Mouse (Mus musculus): ENCODE results near the gene Mrpl54. TPM values are rescaled to one million over a fixed set of nuclear protein-coding genes. Genes with fewer than 3 reads are reported as not detected.

The Mrpl54 gene
- polyA plus RNA-seq, 1 experiment from 2014 or later: 121 TPM

DNA sequence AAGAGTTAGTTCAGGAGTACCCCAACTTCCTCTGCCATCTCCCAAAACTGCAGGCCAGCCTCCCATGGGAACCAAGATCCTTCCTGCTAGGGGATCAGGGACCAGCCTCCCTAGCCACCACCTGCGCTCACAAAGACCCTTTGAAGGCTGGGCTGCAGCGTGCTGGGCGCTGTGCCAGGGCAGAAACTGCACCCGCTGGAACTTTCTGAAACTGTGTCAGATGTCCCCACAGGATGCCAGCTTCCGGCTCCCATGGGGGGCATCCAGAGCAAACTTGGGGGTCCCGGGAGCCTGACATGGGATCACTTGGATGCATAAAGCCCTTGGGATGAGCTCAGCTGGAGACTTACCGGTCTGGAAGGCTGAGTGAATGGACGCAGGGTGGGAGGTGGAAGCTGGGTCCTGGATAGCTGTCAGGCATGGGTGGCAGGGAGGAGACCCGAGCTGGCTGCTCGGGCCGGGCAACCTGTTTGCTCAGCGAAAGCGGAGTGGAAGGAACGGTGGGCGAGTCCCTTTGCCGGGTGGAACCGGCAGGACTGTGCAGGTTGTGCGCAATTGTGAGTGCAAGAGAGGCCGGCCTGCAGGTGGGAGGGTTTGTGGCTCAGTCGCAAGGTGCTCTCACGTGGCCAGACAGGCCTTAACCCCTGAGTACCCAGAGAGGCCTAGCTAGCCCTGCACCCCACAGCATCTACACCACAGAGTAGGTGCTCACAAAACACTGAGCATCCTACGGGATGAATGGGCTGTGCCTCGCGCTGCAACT, 24.1 kb upstream of the Mrpl54 start:
- no peak overlapping the region for H3K4me3 ChIP-seq (replicated peaks; ENCODE audit: low read depth, low read length)

DNA sequence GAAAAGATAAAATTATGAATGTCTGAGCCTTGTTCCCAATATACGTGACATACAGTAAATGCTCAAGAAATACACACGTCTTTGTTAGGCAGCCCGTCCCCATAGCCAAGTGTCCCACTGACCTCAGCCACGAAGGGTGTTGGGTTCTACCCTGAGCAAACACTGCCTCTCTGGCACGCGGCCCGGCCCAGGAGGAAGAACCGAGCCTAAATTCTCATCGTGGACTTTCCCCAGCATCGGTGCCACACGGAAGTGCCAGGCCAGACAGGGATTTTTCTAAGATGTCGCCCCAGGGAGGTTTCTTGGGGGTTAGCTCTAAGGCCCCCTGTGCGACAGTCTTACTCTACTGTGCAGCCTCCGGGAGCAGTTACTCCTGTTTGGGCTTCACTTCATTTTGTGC, 23.1 kb upstream of the Mrpl54 start:
- no peak overlapping the region for H3K9ac ChIP-seq (replicated peaks; ENCODE audit: low read length)

More for the DNA sequence above, 24.1 kb upstream of the Mrpl54 start:
- Histone ChIP-seq H3K27me3 (ENCODE audit: control insufficient read depth, insufficient read depth, low read length) (peaks cover 22% of the 10 kb centered on the region), H3K4me2 (ENCODE audit: low read length) (0 out of 2 replicates have a peak overlapping the region, but pooled peaks have one; percentile 6), H3K9me3 (ENCODE audit: control insufficient read depth, low read length) (no peaks in the 10 kb centered on the region), H3K9ac (replicated peaks; ENCODE audit: low read length) (no peak overlapping the region), H3K4me1 (ENCODE audit: control insufficient read depth, insufficient read depth, low read length) (peaks cover 29% of the 10 kb centered on the region), H3K27ac (replicated peaks; ENCODE audit: low read depth, low read length) (no peak overlapping the region), H3K36me3 (ENCODE audit: control insufficient read depth, insufficient read depth, low read length) (no peaks in the 10 kb centered on the region)
- ATAC-seq (ENCODE audit: low FRiP score, low TSS enrichment) (no peak), DNase-seq (peak; percentile 33)
- 11% methylated on average over 24 of the region's 24 CpGs for WGBS

DNA sequence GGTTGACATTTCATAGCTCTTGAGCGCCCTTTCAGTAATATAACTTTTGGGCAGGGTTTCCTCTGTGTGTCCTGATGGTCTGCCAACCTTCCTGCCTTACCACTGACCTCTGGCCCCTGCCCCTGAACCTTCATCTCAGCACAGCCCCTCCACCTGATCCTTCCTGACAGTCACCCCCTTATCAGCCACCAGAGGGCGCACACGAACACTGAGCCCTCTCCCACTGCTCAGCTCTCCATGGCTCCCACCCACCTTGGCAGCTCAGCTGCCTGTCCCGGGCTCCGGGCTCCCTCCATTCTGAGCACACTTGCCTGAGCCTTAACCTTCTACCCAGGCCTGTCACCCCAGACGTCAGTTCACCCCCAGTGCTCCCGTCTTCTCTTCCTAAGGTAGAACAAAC, 22.5 kb upstream of the Mrpl54 start:
- H3K4me1 ChIP-seq (ENCODE audit: control insufficient read depth, insufficient read depth, low read length): peaks cover 18% of the 10 kb centered on the region
- WGBS: 3% methylated on average over 7 of the region's 7 CpGs
- H3K27ac ChIP-seq (replicated peaks; ENCODE audit: low read depth, low read length): no peak overlapping the region
- H3K9me3 ChIP-seq (ENCODE audit: control insufficient read depth, low read length): no peaks in the 10 kb centered on the region
- peaks cover 31% of the 10 kb centered on the region for H3K27me3 ChIP-seq (ENCODE audit: control insufficient read depth, insufficient read depth, low read length)
- H3K9ac ChIP-seq (replicated peaks; ENCODE audit: low read length): no peak overlapping the region
- H3K4me2 ChIP-seq (ENCODE audit: low read length): no peak overlapping the region
- DNase-seq: peak; percentile 85
- no peak overlapping the region for H3K4me3 ChIP-seq (replicated peaks; ENCODE audit: low read depth, low read length)
- ATAC-seq (ENCODE audit: low FRiP score, low TSS enrichment): no peak
- no peaks in the 10 kb centered on the region for H3K36me3 ChIP-seq (ENCODE audit: control insufficient read depth, insufficient read depth, low read length)

More for the DNA sequence above, 23.1 kb upstream of the Mrpl54 start:
- Histone ChIP-seq H3K27me3 (ENCODE audit: control insufficient read depth, insufficient read depth, low read length) (peaks cover 29% of the 10 kb centered on the region), H3K4me2 (ENCODE audit: low read length) (no peak overlapping the region), H3K9me3 (ENCODE audit: control insufficient read depth, low read length) (no peaks in the 10 kb centered on the region), H3K36me3 (ENCODE audit: control insufficient read depth, insufficient read depth, low read length) (no peaks in the 10 kb centered on the region), H3K4me3 (replicated peaks; ENCODE audit: low read depth, low read length) (no peak overlapping the region), H3K27ac (replicated peaks; ENCODE audit: low read depth, low read length) (no peak overlapping the region), H3K4me1 (ENCODE audit: control insufficient read depth, insufficient read depth, low read length) (peaks cover 23% of the 10 kb centered on the region)
- no peak for ATAC-seq (ENCODE audit: low FRiP score, low TSS enrichment)
- 65% methylated on average over 14 of the region's 14 CpGs for WGBS
- DNase-seq: no peak

DNA sequence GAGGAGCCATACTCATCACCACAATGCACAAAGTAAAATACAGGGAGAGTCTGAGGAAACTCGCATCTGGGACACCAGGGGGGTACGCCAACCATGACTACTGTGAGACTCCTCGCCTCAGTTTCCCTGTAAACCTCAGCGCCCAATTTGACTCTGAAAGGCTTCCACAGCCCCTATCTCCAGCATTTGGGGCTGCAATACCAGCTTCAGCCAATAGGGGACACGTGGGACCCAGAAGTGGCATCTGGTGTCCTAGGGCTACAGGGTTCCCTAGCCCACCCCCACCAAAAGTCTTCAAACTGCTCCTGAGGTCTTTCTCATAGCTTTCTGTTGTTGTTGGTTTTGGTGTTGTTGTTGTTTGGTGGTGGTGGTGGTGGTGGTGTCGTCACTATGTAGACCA, 21.9 kb upstream of the Mrpl54 start:
- no peaks in the 10 kb centered on the region for H3K9me3 ChIP-seq (ENCODE audit: control insufficient read depth, low read length)
- no peak overlapping the region for H3K4me2 ChIP-seq (ENCODE audit: low read length)
- ATAC-seq (ENCODE audit: low FRiP score, low TSS enrichment): no peak
- no peak overlapping the region for H3K27ac ChIP-seq (replicated peaks; ENCODE audit: low read depth, low read length)
- no peaks in the 10 kb centered on the region for H3K36me3 ChIP-seq (ENCODE audit: control insufficient read depth, insufficient read depth, low read length)
- DNase-seq: peak; percentile 46
- H3K4me1 ChIP-seq (ENCODE audit: control insufficient read depth, insufficient read depth, low read length): 0 out of 2 replicates have a peak, but pooled peaks cover 12% of the 10 kb centered on the region
- 34% methylated on average over 6 of the region's 6 CpGs for WGBS
- no peak overlapping the region for H3K4me3 ChIP-seq (replicated peaks; ENCODE audit: low read depth, low read length)
- H3K9ac ChIP-seq (replicated peaks; ENCODE audit: low read length): no peak overlapping the region
- peaks cover 31% of the 10 kb centered on the region for H3K27me3 ChIP-seq (ENCODE audit: control insufficient read depth, insufficient read depth, low read length)

DNA sequence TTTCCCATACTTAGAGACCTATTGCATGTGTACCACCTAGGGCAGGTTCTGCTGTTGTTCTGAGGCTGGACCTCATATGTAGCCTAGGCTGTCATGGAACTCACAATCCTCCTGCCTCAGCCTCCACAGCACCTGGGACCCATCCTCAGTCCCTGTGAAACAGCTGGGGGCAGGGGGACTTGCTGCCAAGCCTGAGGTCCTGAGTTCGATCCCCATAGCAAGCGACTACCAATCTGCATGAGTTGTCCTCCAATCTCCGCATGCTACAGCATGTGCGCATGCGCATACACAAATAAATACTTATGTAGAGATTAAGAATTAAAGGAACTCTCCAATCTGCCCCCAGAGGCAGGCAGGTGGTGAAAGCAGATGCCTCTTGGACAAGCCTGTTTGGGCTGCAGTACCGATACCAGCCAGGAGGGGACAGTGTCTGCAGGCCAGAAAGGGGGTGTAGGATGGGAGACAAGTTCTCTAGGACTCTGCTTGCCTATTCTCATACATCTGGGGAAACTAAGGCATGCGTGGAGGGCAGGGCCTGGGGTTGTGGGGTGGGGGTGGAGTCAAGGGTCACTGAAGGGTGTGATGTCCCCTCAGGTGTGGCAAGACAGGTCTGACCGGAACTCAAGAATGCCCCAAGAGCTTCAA, 20.9 kb upstream of the Mrpl54 start:
- Histone ChIP-seq H3K4me2 (ENCODE audit: low read length) (no peak overlapping the region), H3K9me3 (ENCODE audit: control insufficient read depth, low read length) (no peaks in the 10 kb centered on the region), H3K4me1 (ENCODE audit: control insufficient read depth, insufficient read depth, low read length) (0 out of 2 replicates have a peak, but pooled peaks cover 12% of the 10 kb centered on the region), H3K4me3 (replicated peaks; ENCODE audit: low read depth, low read length) (no peak overlapping the region), H3K9ac (replicated peaks; ENCODE audit: low read length) (no peak overlapping the region), H3K27me3 (ENCODE audit: control insufficient read depth, insufficient read depth, low read length) (peaks cover 31% of the 10 kb centered on the region), H3K27ac (replicated peaks; ENCODE audit: low read depth, low read length) (no peak overlapping the region), H3K36me3 (ENCODE audit: control insufficient read depth, insufficient read depth, low read length) (no peaks in the 10 kb centered on the region)
- DNase-seq (no peak), ATAC-seq (ENCODE audit: low FRiP score, low TSS enrichment) (no peak)
- WGBS: 60% methylated on average over 8 of the region's 8 CpGs

DNA sequence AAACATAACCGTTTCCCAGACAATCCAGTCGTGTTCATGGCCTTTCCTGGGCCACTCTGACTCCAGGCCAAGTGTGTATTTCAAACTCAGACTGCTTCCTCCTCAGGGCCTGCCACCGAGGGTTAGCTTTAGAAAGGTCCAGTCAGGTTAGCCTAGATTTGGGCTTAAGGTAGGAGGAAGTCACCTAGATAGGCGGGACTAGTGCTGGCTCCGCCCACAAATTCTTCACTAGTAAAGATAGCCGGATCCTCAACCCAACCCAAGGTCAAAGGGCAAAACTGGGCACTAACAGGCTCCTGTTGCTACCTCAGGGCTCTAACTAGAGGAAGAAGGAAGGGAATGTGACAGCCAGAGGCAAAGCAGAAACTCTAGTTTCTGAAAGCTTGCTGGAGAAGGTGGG, 19.9 kb upstream of the Mrpl54 start:
- H3K4me1 ChIP-seq (ENCODE audit: control insufficient read depth, insufficient read depth, low read length): 0 out of 2 replicates have a peak, but pooled peaks cover 12% of the 10 kb centered on the region
- H3K9ac ChIP-seq (replicated peaks; ENCODE audit: low read length): no peak overlapping the region
- H3K27me3 ChIP-seq (ENCODE audit: control insufficient read depth, insufficient read depth, low read length): peaks cover 31% of the 10 kb centered on the region
- H3K36me3 ChIP-seq (ENCODE audit: control insufficient read depth, insufficient read depth, low read length): no peaks in the 10 kb centered on the region
- H3K4me2 ChIP-seq (ENCODE audit: low read length): no peak overlapping the region
- H3K4me3 ChIP-seq (replicated peaks; ENCODE audit: low read depth, low read length): no peak overlapping the region
- no peak for DNase-seq
- no peak for ATAC-seq (ENCODE audit: low FRiP score, low TSS enrichment)
- 52% methylated on average over 6 of the region's 6 CpGs for WGBS
- no peak overlapping the region for H3K27ac ChIP-seq (replicated peaks; ENCODE audit: low read depth, low read length)
- H3K9me3 ChIP-seq (ENCODE audit: control insufficient read depth, low read length): no peaks in the 10 kb centered on the region

DNA sequence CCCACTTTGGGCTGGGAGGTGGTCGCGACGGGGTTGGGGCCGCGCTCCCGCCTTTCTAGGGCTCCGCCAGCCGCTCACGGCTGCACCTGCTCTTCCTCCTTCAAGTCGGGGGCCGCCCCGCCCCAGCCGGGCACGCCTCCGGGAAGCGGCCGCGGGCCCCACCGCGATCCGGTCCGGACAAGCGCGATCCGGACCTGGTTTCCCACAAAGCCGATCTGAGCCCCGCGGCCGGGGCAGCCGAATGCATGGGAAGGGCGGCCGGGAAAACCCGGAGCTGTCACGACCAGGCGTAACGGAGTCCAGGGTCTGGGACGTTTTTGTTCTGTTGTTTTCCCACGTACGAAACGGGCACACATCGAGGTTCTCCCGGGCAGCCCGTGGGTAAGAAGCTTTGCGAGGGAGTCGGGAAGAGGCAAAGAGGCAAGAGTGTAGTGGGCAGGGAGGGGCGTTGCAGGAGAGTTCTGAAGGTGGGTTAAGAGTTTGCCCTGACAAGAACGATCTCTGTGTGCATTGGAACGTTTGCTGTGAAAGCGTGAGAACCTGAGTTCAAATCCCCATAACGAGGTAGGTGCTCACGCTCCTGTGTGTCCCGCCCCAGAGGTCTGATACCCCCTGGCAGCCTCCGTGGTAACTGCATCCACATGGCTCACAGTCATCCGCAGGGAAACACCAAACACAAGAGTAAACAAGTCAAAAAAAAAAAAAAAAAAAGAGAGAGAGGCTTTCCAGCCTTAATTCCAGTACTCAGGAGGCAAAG, 19.1 kb upstream of the Mrpl54 start:
- Histone ChIP-seq H3K27ac (replicated peaks; ENCODE audit: low read depth, low read length) (no peak overlapping the region), H3K36me3 (ENCODE audit: control insufficient read depth, insufficient read depth, low read length) (no peaks in the 10 kb centered on the region), H3K4me3 (replicated peaks; ENCODE audit: low read depth, low read length) (peak overlapping the region; percentile 42), H3K4me2 (ENCODE audit: low read length) (peak overlapping the region; percentile 81), H3K27me3 (ENCODE audit: control insufficient read depth, insufficient read depth, low read length) (peaks cover 25% of the 10 kb centered on the region), H3K4me1 (ENCODE audit: control insufficient read depth, insufficient read depth, low read length) (0 out of 2 replicates have a peak, but pooled peaks cover 12% of the 10 kb centered on the region), H3K9ac (replicated peaks; ENCODE audit: low read length) (peak overlapping the region; percentile 68), H3K9me3 (ENCODE audit: control insufficient read depth, low read length) (no peaks in the 10 kb centered on the region)
- DNase-seq (peak; percentile 96), ATAC-seq (ENCODE audit: low FRiP score, low TSS enrichment) (peak; percentile 83)
- WGBS: 3% methylated on average over 54 of the region's 54 CpGs

DNA sequence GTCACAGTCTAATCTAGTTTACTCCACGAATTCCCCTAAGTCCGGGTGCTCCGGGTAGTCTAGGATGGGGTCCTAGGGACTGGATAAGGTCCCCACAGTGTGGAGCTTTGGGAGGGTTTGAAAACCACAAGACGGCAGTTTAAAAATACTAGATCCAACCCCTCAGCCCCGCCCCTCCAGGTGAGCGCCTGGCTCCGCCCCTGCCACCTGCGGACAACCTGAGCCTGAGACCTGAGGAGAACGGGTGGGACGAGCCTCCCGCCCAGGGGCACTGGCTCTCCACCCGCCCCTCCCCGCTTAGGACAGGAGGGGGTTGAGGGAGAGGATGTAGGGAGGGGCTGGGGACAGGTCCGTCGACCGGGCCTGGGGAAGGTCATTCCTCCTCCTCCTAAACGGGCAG, 18.0 kb upstream of the Mrpl54 start:
- no peaks in the 10 kb centered on the region for H3K9me3 ChIP-seq (ENCODE audit: control insufficient read depth, low read length)
- 0 out of 2 replicates have a peak, but pooled peaks cover 7% of the 10 kb centered on the region for H3K4me1 ChIP-seq (ENCODE audit: control insufficient read depth, insufficient read depth, low read length)
- WGBS: 17% methylated on average over 17 of the region's 17 CpGs
- no peak overlapping the region for H3K9ac ChIP-seq (replicated peaks; ENCODE audit: low read length)
- no peak overlapping the region for H3K27ac ChIP-seq (replicated peaks; ENCODE audit: low read depth, low read length)
- H3K36me3 ChIP-seq (ENCODE audit: control insufficient read depth, insufficient read depth, low read length): no peaks in the 10 kb centered on the region
- DNase-seq: no peak
- ATAC-seq (ENCODE audit: low FRiP score, low TSS enrichment): no peak
- H3K4me3 ChIP-seq (replicated peaks; ENCODE audit: low read depth, low read length): peak overlapping the region; percentile 42; the same call in 1 of the 2 replicates
- peak overlapping the region; percentile 81; the same call in 1 of the 2 replicates for H3K4me2 ChIP-seq (ENCODE audit: low read length)
- H3K27me3 ChIP-seq (ENCODE audit: control insufficient read depth, insufficient read depth, low read length): peaks cover 13% of the 10 kb centered on the region; the same call in 1 of the 2 replicates
